Mouse (Mus musculus) C2C12 (cell line): Measurements from ENCODE around the gene Frmpd3.

Experiments
- CTCF ChIP-seq: IDR thresholded peaks from one replicate; pipeline ENCODE4 v1.5.1; 2011; ENCODE audit not compliant: control insufficient read depth, insufficient read depth, insufficient read length
- FOSL1 ChIP-seq: IDR thresholded peaks from one replicate; pipeline ENCODE4 v1.8.0; 2011; ENCODE audit warnings: mild to moderate bottlenecking, low read length; ENCODE audit not compliant: poor library complexity, insufficient read depth, severe bottlenecking
- MYOG ChIP-seq: IDR thresholded peaks from one replicate; pipeline ENCODE4 v1.6.1; 2011; ENCODE audit not compliant: control insufficient read depth, insufficient read length; ENCODE audit errors: extremely low read depth
- USF1 ChIP-seq: IDR thresholded peaks from one replicate; pipeline ENCODE4 v1.6.1; 2011; ENCODE audit warnings: low read depth, mild to moderate bottlenecking, control low read depth, moderate library complexity

DNA sequence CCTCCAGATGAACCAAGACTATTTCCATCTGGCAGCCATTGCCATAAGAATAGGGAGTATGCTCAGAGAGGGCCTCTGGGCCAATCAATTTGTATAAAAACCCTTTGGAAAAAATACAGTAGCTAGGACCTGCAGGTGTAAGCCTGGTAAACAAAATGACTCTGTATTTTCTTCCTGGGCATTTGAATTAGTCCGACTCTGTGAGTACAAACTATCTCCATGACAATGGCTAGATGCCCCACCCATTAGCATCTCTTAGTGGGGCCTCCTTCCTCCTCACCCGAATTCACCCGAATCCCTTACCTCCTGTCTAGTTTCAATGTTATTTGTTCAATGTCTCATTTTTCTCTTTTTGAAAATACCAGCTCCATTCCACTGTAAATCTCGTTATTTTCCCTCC is 24.1 kb upstream of the Frmpd3 start:
- no peak for TF ChIP-seq CTCF
- TF ChIP-seq FOSL1: no peak
- TF ChIP-seq MYOG: no peak
- no peak for TF ChIP-seq USF1
